8 mouse cellular contexts compared by ENCODE assay signal in the genomic region with DNA sequence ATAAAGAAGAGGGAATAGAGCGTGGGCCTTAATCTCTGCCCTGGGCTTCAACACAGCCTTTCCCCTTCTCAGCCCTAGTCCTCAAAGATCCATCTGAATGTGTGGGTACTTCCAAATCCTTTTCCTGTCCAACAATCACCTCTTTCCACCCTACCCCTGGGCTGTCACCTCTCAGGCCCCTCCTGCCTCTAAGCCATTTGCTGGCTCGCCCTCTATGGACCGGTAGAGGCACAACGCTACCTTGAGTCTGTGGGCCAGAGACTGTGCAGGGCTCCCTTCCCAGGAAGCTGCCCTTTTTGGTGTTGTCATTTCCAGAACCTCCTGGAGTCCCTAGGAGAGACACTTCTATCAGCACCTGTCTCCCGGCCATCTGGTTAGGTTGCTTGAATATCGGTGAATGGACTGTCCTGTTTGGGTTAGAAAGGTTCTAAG. TPM values are rescaled to one million over a fixed set of nuclear protein-coding genes. Genes with fewer than 3 reads are reported as not detected.
DNase-seq lines count a peak whose midpoint lies in the region; ATAC-seq and TF ChIP-seq lines count a peak whose summit lies in the region.

No protein-coding gene starts in this region.

- H3K27me3 ChIP-seq in forebrain, embryonic 10.5 days (ENCODE audit: poor library complexity, severe bottlenecking) = peaks cover 26% of the 10 kb centered on the region
- no peaks in the 10 kb centered on the region for H3K27me3 ChIP-seq in kidney, adult 2 months (replicated peaks; ENCODE audit: control insufficient read depth, insufficient read depth, low read length)
- H3K27me3 ChIP-seq in stomach, embryonic 15.5 days (replicated peaks) = no peaks in the 10 kb centered on the region

- DNase-seq in adrenal gland, postnatal 14 days = peak; percentile 53
- DNase-seq in adrenal gland, adult 8-10 months = no peak
- peak; percentile 19 for DNase-seq in T-cell, adult 2 months (ENCODE audit: low spot score)
- peak; percentile 34 for DNase-seq in forebrain, embryonic 10.5 days (ENCODE audit: extremely low spot score, low spot score)
- peak; percentile 44 for DNase-seq in kidney, adult 2 months
- peak; percentile 47 for DNase-seq in lung, postnatal 10 days
- no peak for DNase-seq in gastrocnemius, postnatal 14 days

- WGBS in forebrain, embryonic 10.5 days = 24% methylated on average over 6 of the region's 6 CpGs
- 32% methylated on average over 6 of the region's 6 CpGs for WGBS in kidney, adult 2 months
- 21% methylated on average over 6 of the region's 6 CpGs for WGBS in stomach, embryonic 15.5 days

- TF ChIP-seq CTCF in kidney, adult 2 months (conservative IDR thresholded peaks at IDR 0.05; ENCODE audit: insufficient read depth, insufficient read length, low read depth, low read length) = peak; percentile 52; the same call in 1 of the 2 replicates

- peak overlapping the region; percentile 93 for H3K4me3 ChIP-seq in forebrain, embryonic 10.5 days
- H3K4me3 ChIP-seq in kidney, adult 2 months (ENCODE audit: insufficient read depth, low read depth, low read length) = peak overlapping the region; percentile 96
- H3K4me3 ChIP-seq in stomach, embryonic 15.5 days (replicated peaks) = peak overlapping the region; percentile 86

- peaks cover 39% of the 10 kb centered on the region for H3K36me3 ChIP-seq in forebrain, embryonic 10.5 days (replicated peaks)
- H3K36me3 ChIP-seq in kidney, adult 2 months (ENCODE audit: control insufficient read depth, insufficient read depth, low read length) = no peaks in the 10 kb centered on the region
- peaks cover 27% of the 10 kb centered on the region for H3K36me3 ChIP-seq in stomach, embryonic 15.5 days

- peaks cover 18% of the 10 kb centered on the region for H3K4me1 ChIP-seq in forebrain, embryonic 10.5 days
- H3K4me1 ChIP-seq in kidney, adult 2 months (ENCODE audit: control insufficient read depth, insufficient read depth, low read length) = peaks cover 7% of the 10 kb centered on the region; the same call in 1 of the 2 replicates
- peaks cover 9% of the 10 kb centered on the region; the same call in 1 of the 2 replicates for H3K4me1 ChIP-seq in stomach, embryonic 15.5 days

- peak overlapping the region; percentile 83 for H3K9ac ChIP-seq in stomach, embryonic 15.5 days

- ATAC-seq in stomach, embryonic 15.5 days (ENCODE audit: insufficient read depth, low FRiP score, low read depth) = peak; percentile 33; the same call in 1 of the 2 replicates

- H3K27ac ChIP-seq in forebrain, embryonic 10.5 days = peak overlapping the region; percentile 87
- H3K27ac ChIP-seq in kidney, adult 2 months (ENCODE audit: insufficient read depth, low read depth, low read length) = 0 out of 2 replicates have a peak overlapping the region, but pooled peaks have one; percentile 26
- H3K27ac ChIP-seq in stomach, embryonic 15.5 days = no peak overlapping the region

- H3K9me3 ChIP-seq in forebrain, embryonic 10.5 days = no peaks in the 10 kb centered on the region
- no peaks in the 10 kb centered on the region for H3K9me3 ChIP-seq in stomach, embryonic 15.5 days

- TF ChIP-seq POLR2A in kidney, adult 2 months (IDR thresholded peaks at IDR 0.05; ENCODE audit: low read depth, low read length) = no peak

- intact Hi-C loops in gastrocnemius, postnatal 14 days (cut with DNase I; ENCODE audit: low total_unique reads) = no loop called here

- peak overlapping the region; percentile 81 for H3K4me2 ChIP-seq in stomach, embryonic 15.5 days

RNA-seq across cellular contexts. Expression of a gene that starts 1.0 kb away (rescaled TPM):
- total RNA-seq in adrenal gland, postnatal 14 days (2021) = 30.5 and 32.5 TPM in 2 replicates
- 10 to 100 TPM; 29.2 to 51.3 (median 39.1) TPM for total RNA-seq in adrenal gland, adult 8-10 months (2022)
- polyA plus RNA-seq in forebrain, embryonic 10.5 days (2016; fragmentation: Nextera tagmentation; extraction: Ambion mirVana) = 7.9 and 8.6 TPM in 2 replicates
- 49.7 and 56.2 TPM in 2 replicates for polyA plus RNA-seq in kidney, adult 2 months (2012; rRNA removed)
- polyA plus RNA-seq in stomach, embryonic 15.5 days (2015; fragmentation: Nextera tagmentation; extraction: Ambion mirVana) = 19.7 and 21.3 TPM in 2 replicates
- 10 to 100 TPM in 1 of 2 experiments, 1 to 10 TPM in 1; 8.6 to 10.1 TPM for total RNA-seq in gastrocnemius, postnatal 14 days (2021)

RNA-seq across cellular contexts. Expression of a gene that starts 15.1 kb away (rescaled TPM):
- total RNA-seq in adrenal gland, postnatal 14 days (2021) = 33.6 and 39.4 TPM in 2 replicates
- 10 to 100 TPM; 38.8 to 73.6 (median 49.8) TPM for total RNA-seq in adrenal gland, adult 8-10 months (2022)
- polyA plus RNA-seq in forebrain, embryonic 10.5 days (2016; fragmentation: Nextera tagmentation; extraction: Ambion mirVana) = 56.3 and 57.6 TPM in 2 replicates
- 32.7 and 46.2 TPM in 2 replicates for polyA plus RNA-seq in kidney, adult 2 months (2012; rRNA removed)
- 32.2 and 36.3 TPM in 2 replicates for polyA plus RNA-seq in stomach, embryonic 15.5 days (2015; fragmentation: Nextera tagmentation; extraction: Ambion mirVana)
- 10 to 100 TPM; 28.0 to 28.3 TPM for total RNA-seq in gastrocnemius, postnatal 14 days (2021)

RNA-seq across cellular contexts. Expression of a gene that starts 16.1 kb away (rescaled TPM):
- total RNA-seq in adrenal gland, postnatal 14 days (2021) = 19.0 and 23.2 TPM in 2 replicates
- total RNA-seq in adrenal gland, adult 8-10 months (2022) = 10 to 100 TPM; 18.6 to 25.1 (median 20.7) TPM
- 44.4 and 47.5 TPM in 2 replicates for polyA plus RNA-seq in forebrain, embryonic 10.5 days (2016; fragmentation: Nextera tagmentation; extraction: Ambion mirVana)
- 87.5 and 111 TPM in 2 replicates for polyA plus RNA-seq in kidney, adult 2 months (2012; rRNA removed)
- polyA plus RNA-seq in stomach, embryonic 15.5 days (2015; fragmentation: Nextera tagmentation; extraction: Ambion mirVana) = 33.3 and 35.7 TPM in 2 replicates
- total RNA-seq in gastrocnemius, postnatal 14 days (2021) = 10 to 100 TPM in 1 of 2 experiments, 1 to 10 TPM in 1; 6.7 to 10.7 TPM

RNA-seq across cellular contexts. Expression of a gene that starts 16.5 kb away (rescaled TPM):
- total RNA-seq in adrenal gland, postnatal 14 days (2021) = 33.8 and 34.3 TPM in 2 replicates
- 10 to 100 TPM; 46.8 to 58.8 (median 49.5) TPM for total RNA-seq in adrenal gland, adult 8-10 months (2022)
- polyA plus RNA-seq in forebrain, embryonic 10.5 days (2016; fragmentation: Nextera tagmentation; extraction: Ambion mirVana) = 15.9 and 17.4 TPM in 2 replicates
- 43.9 and 48.1 TPM in 2 replicates for polyA plus RNA-seq in kidney, adult 2 months (2012; rRNA removed)
- 19.1 and 20.0 TPM in 2 replicates for polyA plus RNA-seq in stomach, embryonic 15.5 days (2015; fragmentation: Nextera tagmentation; extraction: Ambion mirVana)
- 10 to 100 TPM; 21.1 to 21.9 TPM for total RNA-seq in gastrocnemius, postnatal 14 days (2021)

RNA-seq across cellular contexts. Expression of a gene that starts 44.3 kb away (rescaled TPM):
- not detected in 2 replicates for total RNA-seq in adrenal gland, postnatal 14 days (2021)
- total RNA-seq in adrenal gland, adult 8-10 months (2022) = not detected
- not detected in 2 replicates for polyA plus RNA-seq in forebrain, embryonic 10.5 days (2016; fragmentation: Nextera tagmentation; extraction: Ambion mirVana)
- not detected in 2 replicates for polyA plus RNA-seq in kidney, adult 2 months (2012; rRNA removed)
- not detected in 2 replicates for polyA plus RNA-seq in stomach, embryonic 15.5 days (2015; fragmentation: Nextera tagmentation; extraction: Ambion mirVana)
- not detected for total RNA-seq in gastrocnemius, postnatal 14 days (2021)

Comparison
In these comparisons a context has a peak if more than half of its experiments do, and no peak if none do; other contexts are left out.
1. DNase-seq: peak in adrenal gland, postnatal 14 days (single experiment), T-cell, adult 2 months (single experiment), forebrain, embryonic 10.5 days (single experiment), kidney, adult 2 months (single experiment) and lung, postnatal 10 days (single experiment); none in adrenal gland, adult 8-10 months (single experiment) and gastrocnemius, postnatal 14 days (single experiment).
2. Peak in every context shown above with its lines, with median percentiles within 50 percentile points of each other: H3K4me3 ChIP-seq.